Mouse (Mus musculus) E14TG2a.4 (cell line): Measurements from ENCODE around the gene Sod1.

Experiments
- CTCF ChIP-seq: conservative IDR thresholded peaks from 2 replicates; pipeline ENCODE4 v1.5.1; 2014; ENCODE audit warnings: low read length
- NANOG ChIP-seq: IDR thresholded peaks from 2 replicates; pipeline ENCODE4 v1.6.1; 2014; ENCODE audit warnings: borderline replicate concordance, low read length, mixed read lengths
- POU5F1 ChIP-seq: IDR thresholded peaks from 2 replicates; pipeline ENCODE4 v1.6.1; 2014; ENCODE audit warnings: low read length, borderline replicate concordance

DNA sequence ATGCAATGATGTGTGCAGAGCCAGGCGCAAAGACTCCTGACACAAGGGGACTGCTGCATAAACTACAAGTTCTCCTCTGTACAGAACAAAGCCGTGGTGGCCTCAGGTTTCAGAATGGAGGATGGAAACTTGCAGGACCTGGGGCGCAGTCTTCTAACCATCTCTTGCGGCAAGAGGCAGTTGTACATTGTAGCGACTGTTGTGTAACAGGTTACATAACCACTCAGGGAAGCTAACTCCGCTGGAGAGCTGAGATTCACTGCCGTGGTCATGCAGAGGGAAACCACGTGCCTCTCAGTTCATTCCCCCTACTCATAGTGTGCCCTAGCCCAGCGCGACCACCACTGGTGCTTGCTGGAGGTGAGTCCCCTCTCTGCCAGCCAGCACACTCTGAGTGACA lies 21.4 kb upstream of the Sod1 start:
- TF ChIP-seq CTCF (no peak), POU5F1 (no peak), NANOG (no peak)
